ENCODE assay signal across 13 mouse cellular contexts in genomic region chr11:63897856-63898508, GRCm38 (mm10). TPM values are rescaled to one million over a fixed set of nuclear protein-coding genes. Genes with fewer than 3 reads are reported as not detected.
A peak's percentile ranks its signal among the peaks of the same experiment; 100 is the strongest.
DNase-seq lines count a peak whose midpoint lies in the region; ATAC-seq and TF ChIP-seq lines count a peak whose summit lies in the region.
"Had no signal": no experiment of that assay in that cellular context is flagged by ENCODE, and none has a peak within 500 bp of the region (broad histone marks: within the 10 kb centered on the region; RNA-seq: fewer than 3 reads in every experiment).

No protein-coding gene starts in this region.

- H3K27me3 ChIP-seq in forebrain, embryonic 12.5 days, result peaks cover 52% of the 10 kb centered on the region
- H3K27me3 ChIP-seq in forebrain, postnatal 0 days (ENCODE audit: insufficient read depth, low read length), result no peaks in the 10 kb centered on the region; the same call in 1 of the 2 replicates
- H3K27me3 ChIP-seq in neural tube, embryonic 11.5 days (ENCODE audit: control insufficient read depth, insufficient read depth, low read length), result no peaks in the 10 kb centered on the region
- H3K27me3 ChIP-seq in hindbrain, embryonic 13.5 days, result 0 out of 2 replicates have a peak, but pooled peaks cover under 1% of the 10 kb centered on the region

- H3K4me2 ChIP-seq in forebrain, embryonic 12.5 days, result no peak overlapping the region
- H3K4me2 ChIP-seq in forebrain, postnatal 0 days (ENCODE audit: low read depth), result no peak overlapping the region
- no peak overlapping the region for H3K4me2 ChIP-seq in neural tube, embryonic 11.5 days (ENCODE audit: low read depth)
- H3K4me2 ChIP-seq in hindbrain, embryonic 13.5 days, result no peak overlapping the region; the same call in none of the 2 replicates

- 23% methylated on average over 13 of the region's 13 CpGs for WGBS in forebrain, embryonic 12.5 days
- 38% methylated on average over 13 of the region's 13 CpGs for WGBS in forebrain, postnatal 0 days
- WGBS in neural tube, embryonic 11.5 days, result 32% methylated on average over 13 of the region's 13 CpGs
- WGBS in hindbrain, embryonic 13.5 days, result 32% methylated on average over 13 of the region's 13 CpGs

- TF ChIP-seq CTCF in forebrain, postnatal 0 days (IDR thresholded peaks at IDR 0.05; ENCODE audit: low read depth), result no peak

- no peak overlapping the region for H3K4me3 ChIP-seq in forebrain, embryonic 12.5 days (replicated peaks)
- no peak overlapping the region for H3K4me3 ChIP-seq in forebrain, postnatal 0 days (ENCODE audit: low read depth, low read length)
- H3K4me3 ChIP-seq in neural tube, embryonic 11.5 days (ENCODE audit: low read depth, low read length), result no peak overlapping the region
- H3K4me3 ChIP-seq in hindbrain, embryonic 13.5 days, result no peak overlapping the region

- H3K36me3 ChIP-seq in forebrain, embryonic 12.5 days (replicated peaks), result no peaks in the 10 kb centered on the region
- no peaks in the 10 kb centered on the region for H3K36me3 ChIP-seq in forebrain, postnatal 0 days (ENCODE audit: insufficient read depth)
- H3K36me3 ChIP-seq in neural tube, embryonic 11.5 days (ENCODE audit: control insufficient read depth, insufficient read depth, low read length), result no peaks in the 10 kb centered on the region
- H3K36me3 ChIP-seq in hindbrain, embryonic 13.5 days, result no peaks in the 10 kb centered on the region

- peak overlapping the region; percentile 71 for H3K27ac ChIP-seq in forebrain, embryonic 12.5 days
- no peak overlapping the region for H3K27ac ChIP-seq in forebrain, postnatal 0 days (ENCODE audit: low read depth, low read length)
- peak overlapping the region; percentile 77 for H3K27ac ChIP-seq in neural tube, embryonic 11.5 days (ENCODE audit: low read depth, low read length)
- peak overlapping the region; percentile 56; the same call in 1 of the 2 replicates for H3K27ac ChIP-seq in hindbrain, embryonic 13.5 days
- H3K27ac ChIP-seq: macrophage had no signal

- H3K4me1 ChIP-seq in forebrain, embryonic 12.5 days, result peaks cover 66% of the 10 kb centered on the region
- H3K4me1 ChIP-seq in forebrain, postnatal 0 days (ENCODE audit: insufficient read depth), result no peaks in the 10 kb centered on the region
- H3K4me1 ChIP-seq in neural tube, embryonic 11.5 days (ENCODE audit: control insufficient read depth, insufficient read depth, low read length), result peaks cover 23% of the 10 kb centered on the region
- peaks cover 29% of the 10 kb centered on the region for H3K4me1 ChIP-seq in hindbrain, embryonic 13.5 days (replicated peaks)

- no peak for ATAC-seq in forebrain, embryonic 12.5 days (ENCODE audit: low FRiP score)
- no peak for ATAC-seq in forebrain, postnatal 0 days
- ATAC-seq in neural tube, embryonic 11.5 days (ENCODE audit: insufficient read depth, low FRiP score, low TSS enrichment), result peak; percentile 58
- ATAC-seq in hindbrain, embryonic 13.5 days (ENCODE audit: low FRiP score), result no peak

- no peaks in the 10 kb centered on the region for H3K9me3 ChIP-seq in forebrain, embryonic 12.5 days
- H3K9me3 ChIP-seq in forebrain, postnatal 0 days (ENCODE audit: low read length), result no peaks in the 10 kb centered on the region
- no peaks in the 10 kb centered on the region for H3K9me3 ChIP-seq in neural tube, embryonic 11.5 days (ENCODE audit: control insufficient read depth, low read length)
- no peaks in the 10 kb centered on the region for H3K9me3 ChIP-seq in hindbrain, embryonic 13.5 days

- no peak for DNase-seq in forebrain, postnatal 0 days
- peak; percentile 48 for DNase-seq in neural tube, embryonic 11.5 days (ENCODE audit: low spot score)
- no peak for DNase-seq in neural tube, embryonic 10.5 days (ENCODE audit: extremely low spot score, low spot score)
- no peak for DNase-seq in urinary bladder, adult 18-20 months (ENCODE audit: low spot score in 2 of 2)
- DNase-seq in urinary bladder, postnatal 10 days (ENCODE audit: low spot score), result no peak
- no peak for DNase-seq in left cerebral cortex, adult 11 months (ENCODE audit: low spot score)
- DNase-seq: cerebellum, postnatal 25 days; spleen, adult 18-20 months; thymus, postnatal 4 days had no signal

- H3K9ac ChIP-seq in forebrain, embryonic 12.5 days, result no peak overlapping the region
- H3K9ac ChIP-seq in forebrain, postnatal 0 days, result no peak overlapping the region
- H3K9ac ChIP-seq in neural tube, embryonic 11.5 days (ENCODE audit: low read length), result no peak overlapping the region; the same call in 1 of the 2 replicates
- H3K9ac ChIP-seq in hindbrain, embryonic 13.5 days, result no peak overlapping the region

RNA-seq across cellular contexts. Expression of gene Hs3st3b1, which starts 24.1 kb away (rescaled TPM):
- polyA plus RNA-seq in forebrain, embryonic 12.5 days (2016; fragmentation: Nextera tagmentation; extraction: Ambion mirVana), result 8.8 and 9.2 TPM in 2 replicates
- 3.5 and 4.3 TPM in 2 replicates for total RNA-seq in forebrain, postnatal 0 days (2014; rRNA removed)
- 1.1 and 1.2 TPM in 2 replicates for polyA plus RNA-seq in forebrain, postnatal 0 days (2015; fragmentation: Nextera tagmentation; extraction: Ambion mirVana)
- 13.0 and 14.0 TPM in 2 replicates for polyA plus RNA-seq in neural tube, embryonic 11.5 days (2014; fragmentation: Nextera tagmentation; extraction: Ambion mirVana)
- polyA plus RNA-seq in hindbrain, embryonic 13.5 days (2015; fragmentation: Nextera tagmentation; extraction: Ambion mirVana), result 6.5 and 7.5 TPM in 2 replicates
- total RNA-seq: MEL had no signal
